8 mouse cellular contexts compared by ENCODE assay signal in the genomic region with DNA sequence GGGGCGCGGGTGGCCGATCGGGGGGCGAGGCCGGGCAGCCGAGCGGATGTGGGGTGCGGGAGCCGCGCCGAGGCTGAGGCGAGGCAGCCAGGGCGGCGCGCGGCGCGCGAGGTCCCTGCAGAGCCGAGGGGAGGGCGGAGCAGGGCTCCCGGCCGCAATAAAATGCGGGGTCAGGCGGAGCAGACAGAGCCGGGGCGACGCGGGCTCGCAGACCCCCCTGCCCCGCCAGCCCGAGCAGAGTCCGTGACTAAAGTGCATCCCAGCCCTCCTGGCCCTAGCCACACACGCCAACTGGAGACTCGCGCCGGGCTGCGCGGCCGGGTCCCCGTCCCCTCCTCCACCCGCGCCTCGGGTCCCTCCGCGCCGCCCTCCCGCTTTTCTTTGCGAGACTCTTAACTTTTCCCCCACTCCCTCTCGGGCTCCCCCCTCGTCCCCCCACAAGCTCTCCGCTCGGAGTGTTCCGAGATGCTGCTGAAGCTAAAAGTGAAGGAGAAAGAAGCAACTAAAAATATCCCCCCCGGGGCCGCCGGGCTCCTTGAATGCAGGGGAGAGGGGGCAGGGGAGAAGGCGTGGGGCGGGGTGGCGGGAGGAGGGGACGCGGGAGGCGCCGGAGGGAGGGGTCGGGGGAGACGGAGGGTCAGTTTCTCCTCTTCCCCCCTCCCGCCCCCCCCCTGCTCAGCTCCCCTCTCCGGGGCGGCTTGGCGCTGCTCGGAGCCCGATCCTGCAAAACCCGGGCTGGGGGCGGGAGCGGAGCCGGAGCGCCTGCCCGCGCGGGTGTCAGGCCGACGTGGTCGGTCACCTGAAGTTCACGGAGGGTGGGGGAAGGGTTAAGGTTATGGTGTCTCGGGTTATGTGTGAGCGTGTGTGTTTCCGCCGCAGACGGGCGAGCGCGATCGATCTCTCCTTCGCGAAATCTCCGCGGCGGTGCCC. TPM values are rescaled to one million over a fixed set of nuclear protein-coding genes. Genes with fewer than 3 reads are reported as not detected.
A peak's percentile ranks its signal among the peaks of the same experiment; 100 is the strongest.
DNase-seq lines count a peak whose midpoint lies in the region; ATAC-seq and TF ChIP-seq lines count a peak whose summit lies in the region.

No protein-coding gene starts in this region.

- H3K9me3 ChIP-seq in hindbrain, postnatal 0 days (ENCODE audit: low read length), result no peaks in the 10 kb centered on the region

- WGBS in hindbrain, postnatal 0 days, result under 1% methylated on average over 54 of the region's 99 CpGs

- peak; percentile 81 for ATAC-seq in hindbrain, postnatal 0 days
- ATAC-seq in megakaryocyte, adult 5-6 weeks (ENCODE audit: poor library complexity, severe bottlenecking), result 0 out of 2 replicates have a peak, but pooled peaks have one; percentile 3

- H3K4me2 ChIP-seq in hindbrain, postnatal 0 days (ENCODE audit: low read depth, low read length), result peak overlapping the region; percentile 86

- TF ChIP-seq CTCF in hindbrain, postnatal 0 days (IDR thresholded peaks at IDR 0.05; ENCODE audit: low read depth), result no peak

- peak overlapping the region; percentile 79 for H3K4me3 ChIP-seq in hindbrain, postnatal 0 days (ENCODE audit: low read length)

- H3K27ac ChIP-seq in hindbrain, postnatal 0 days, result peak overlapping the region; percentile 95

- no peaks in the 10 kb centered on the region for H3K27me3 ChIP-seq in hindbrain, postnatal 0 days (ENCODE audit: insufficient read depth, low read length)

- H3K36me3 ChIP-seq in hindbrain, postnatal 0 days (ENCODE audit: insufficient read depth, low read length), result no peaks in the 10 kb centered on the region

- H3K9ac ChIP-seq in hindbrain, postnatal 0 days (replicated peaks; ENCODE audit: low read length), result peak overlapping the region; percentile 79

- H3K4me1 ChIP-seq in hindbrain, postnatal 0 days (ENCODE audit: insufficient read depth, low read length), result no peaks in the 10 kb centered on the region

- DNase-seq in T-cell, adult 2 months (ENCODE audit: low spot score), result peak; percentile 56
- peak; percentile 79 for DNase-seq in cerebellum, postnatal 14 days
- DNase-seq in gastrocnemius, adult 18-20 months (ENCODE audit: low spot score), result peak; percentile 36
- peak; percentile 77 for DNase-seq in hindbrain, postnatal 0 days (ENCODE audit: low spot score)
- DNase-seq in left cerebral cortex, adult 9 months (ENCODE audit: low spot score in 2 of 2), result peak; percentile 42 to 67
- peak; percentile 74 for DNase-seq in right cerebral cortex, postnatal 14 days
- DNase-seq in urinary bladder, postnatal 4 days (ENCODE audit: low spot score in 2 of 2), result peak; percentile 81 to 83

RNA-seq across cellular contexts. Expression of a gene that starts 1.4 kb away (rescaled TPM):
- total RNA-seq in gastrocnemius, adult 18-20 months (2021), result 1 to 10 TPM; 3.1 to 4.2 TPM
- total RNA-seq in hindbrain, postnatal 0 days (2014; rRNA removed), result 33.0 and 39.6 TPM in 2 replicates
- polyA plus RNA-seq in hindbrain, postnatal 0 days (2015; fragmentation: Nextera tagmentation; extraction: Ambion mirVana), result 6.2 and 6.8 TPM in 2 replicates
- 0.16 and 0.91 TPM in 2 replicates for total RNA-seq in megakaryocyte, adult 5-6 weeks (2015)
- 0.16 and 0.29 TPM in 2 replicates for total RNA-seq in megakaryocyte, adult 5-6 weeks (2017)

Comparison
In these comparisons a context has a peak if more than half of its experiments do, and no peak if none do; other contexts are left out.
1. Peak in every context shown above with its lines: DNase-seq, ATAC-seq, H3K4me3 ChIP-seq and H3K27ac ChIP-seq.